Mouse (Mus musculus) E14TG2a.4 (cell line): ENCODE measurements around the gene Arl6ip1.

ENCODE experiments used
- CTCF ChIP-seq: conservative IDR thresholded peaks from 2 replicates; pipeline ENCODE4 v1.5.1; 2014; ENCODE audit warnings: low read length
- NANOG ChIP-seq: IDR thresholded peaks from 2 replicates; pipeline ENCODE4 v1.6.1; 2014; ENCODE audit warnings: borderline replicate concordance, low read length, mixed read lengths
- POU5F1 ChIP-seq: IDR thresholded peaks from 2 replicates; pipeline ENCODE4 v1.6.1; 2014; ENCODE audit warnings: low read length, borderline replicate concordance

- TF ChIP-seq CTCF (no peak), POU5F1 (no peak), NANOG (no peak)
These were observed at the start of gene Arl6ip1 for GRCm38 (mm10) chr7:118129430-118130041.
